Mouse (Mus musculus) Patski (cell line): Measurements from ENCODE around the gene Tuba1b. TPM values are rescaled to one million over a fixed set of nuclear protein-coding genes. Genes with fewer than 3 reads are reported as not detected.
"Not testable (repeated sequence)": the region's sequence is repeated elsewhere in the genome, so short reads cannot be mapped to it uniquely, and the experiment has no call there.

Source experiments
- ATAC-seq: fragments of 100-300 bp; one replicate; pipeline ENCODE4 v1.8.0; 2021
- CTCF ChIA-PET: fragments of 350-600 bp; sonication (Branson Sonifier 250); formaldehyde crosslinking; loops from one replicate; lab custom pipeline; 2022; ENCODE audit warnings: inconsistent platforms; lab: Charles Lee
- POLR2A ChIA-PET: fragments of 350-600 bp; sonication (Branson Sonifier 250); formaldehyde crosslinking; loops from one replicate; lab custom pipeline; 2022; ENCODE audit warnings: antibody characterized with exemption, inconsistent platforms; lab: Charles Lee
- DNase-seq: peaks from one replicate; pipeline ENCODE4 v3.0.0-alpha.2; 2011; ENCODE audit warnings: low read depth, low spot score
- H3K27me3 ChIP-seq: fragments of 371-371 bp; one replicate; pipeline ENCODE4 v1.5.1; 2021
- CTCF ChIP-seq: fragments of 100-300 bp; IDR thresholded peaks from one replicate; pipeline ENCODE4 v1.5.1; 2021
- in situ Hi-C: fragments of 300-500 bp; cut with MboI; formaldehyde crosslinking; loops from 3 replicates; pipeline ENCODE4 v1.11.1; 2018; ENCODE audit warnings: low pct_unique_long_range_greater_than_20kb, mixed read lengths
- polyA plus RNA-seq: library from polyadenylated mRNA; unstranded; gene quantifications from one replicate; pipeline ENCODE4 v1.2.3, GENCODE M21; 2021

Gene Tuba1b
- polyA plus RNA-seq, result 921 TPM

DNA sequence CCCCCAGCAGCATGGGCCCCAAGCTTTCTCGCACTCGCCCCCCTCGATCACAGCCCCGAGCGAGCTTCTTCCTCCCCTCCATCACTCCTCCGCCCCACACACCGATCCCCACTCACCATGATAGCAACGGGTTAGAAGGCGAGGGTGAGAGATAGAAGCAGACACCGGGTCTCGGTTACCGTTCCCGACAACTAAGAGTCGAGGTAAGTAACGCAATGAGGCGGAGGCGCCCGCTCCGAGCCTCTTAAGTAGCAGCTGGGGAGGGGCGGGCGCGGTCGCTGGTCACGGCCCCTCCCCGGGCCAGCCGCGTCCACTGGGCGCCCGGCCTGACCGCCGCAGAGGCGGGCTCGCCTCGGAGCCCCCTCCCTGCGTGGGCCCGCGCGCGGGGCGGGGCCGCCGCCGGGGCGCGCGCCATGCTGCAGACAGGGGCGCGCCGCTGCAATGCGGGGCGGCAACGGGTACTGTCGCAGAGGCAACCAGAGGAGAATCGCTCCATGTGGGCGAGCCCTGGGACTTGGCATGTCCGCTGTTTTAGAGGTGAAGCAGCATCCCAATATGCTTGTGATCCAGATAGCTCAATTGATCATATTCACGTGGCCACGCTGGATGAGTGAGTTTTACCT is at the start of gene Tuba1b:
Gene Tuba1b (minus strand): TSS at position 349 of the 623 bp plus-strand sequence.
- CTCF ChIA-PET, result interaction anchor here (0.8 to 2.9 kb wide), 5 partner anchors 18 to 65 kb away, joined by 3 to 23 read pairs (median 9); partner anchors contain the start of genes Gm49450 and Tuba1a
- no peaks in the 10 kb centered on the region for H3K27me3 ChIP-seq
- ATAC-seq, result peak; percentile 82

DNA sequence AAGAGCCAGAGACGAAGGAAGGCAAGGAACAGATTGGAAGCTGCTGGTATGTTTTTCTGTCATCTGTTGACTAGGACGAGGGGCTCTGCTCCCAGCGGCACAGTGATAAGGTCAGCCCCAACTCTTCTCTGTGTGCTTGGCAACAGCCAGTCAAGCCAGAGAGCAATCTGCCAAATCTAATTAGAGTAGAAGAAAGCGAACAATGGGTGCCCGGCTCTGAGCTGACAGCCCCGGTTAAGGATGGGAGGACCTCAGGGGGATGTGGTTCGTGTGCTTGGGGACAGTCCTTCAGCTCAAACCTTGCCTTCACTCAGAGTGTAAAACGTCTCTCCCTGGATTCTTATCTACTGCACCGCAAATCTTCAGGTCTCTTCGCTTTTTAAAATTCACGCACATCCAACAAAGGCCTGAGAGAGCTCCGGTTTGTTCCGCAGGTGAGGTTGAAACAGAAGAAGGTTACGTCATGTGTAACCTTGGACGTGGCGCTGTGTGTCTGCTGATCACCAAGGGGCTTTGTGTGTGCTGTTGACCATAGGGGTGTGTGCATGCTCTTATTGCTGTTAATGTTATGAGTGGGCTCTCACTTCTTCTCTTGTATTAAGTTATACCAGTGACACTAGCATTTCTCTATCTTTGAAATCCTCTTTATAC is 49.2 kb upstream of the Tuba1b start:
- no peaks in the 10 kb centered on the region for H3K27me3 ChIP-seq
- CTCF ChIA-PET, result no interaction called here
- POLR2A ChIA-PET, result no interaction called here
- in situ Hi-C loops, result no loop called here
- ATAC-seq (no peak), DNase-seq (no peak)
- TF ChIP-seq CTCF, result no peak

More for the DNA sequence above, at the start of gene Tuba1b:
- no peak for TF ChIP-seq CTCF
- in situ Hi-C loops, result no loop called here
- no peak for DNase-seq
- POLR2A ChIA-PET, result interaction anchor here (0.6 to 3.1 kb wide), 17 partner anchors 8 to 579 kb away, joined by 3 to 26 read pairs (median 5); partner anchors contain the start of genes Gm49450, Lmbr1l and Tuba1a

DNA sequence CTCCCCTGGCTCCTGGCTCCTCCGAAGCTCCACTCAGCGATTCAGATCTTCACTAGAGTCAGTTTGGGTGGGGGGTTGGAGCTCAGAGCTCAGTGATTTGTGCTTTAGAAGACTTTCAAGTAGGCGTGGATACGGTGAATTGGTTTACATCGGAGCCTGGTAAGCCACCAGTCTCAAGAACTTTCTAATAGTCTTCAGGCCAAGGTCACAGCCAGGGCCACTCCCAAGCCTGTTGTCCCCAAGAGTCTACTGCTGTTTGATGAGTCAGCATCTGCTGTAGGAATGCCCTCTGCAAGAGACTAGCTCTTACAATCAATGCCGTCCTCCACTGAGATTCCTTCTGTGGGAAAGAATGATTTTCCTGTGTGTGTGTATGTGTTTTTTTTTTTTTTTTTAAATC is 47.7 kb upstream of the Tuba1b start:
- ATAC-seq (no peak), DNase-seq (no peak)
- CTCF ChIA-PET, result interaction anchor here (0.8 to 1.5 kb wide), 3 partner anchors 9 to 29 kb away, joined by 3 to 4 read pairs (median 4); partner anchors contain the start of gene Gm49450
- in situ Hi-C loops, result no loop called here
- no peaks in the 10 kb centered on the region for H3K27me3 ChIP-seq
- no peak for TF ChIP-seq CTCF
- POLR2A ChIA-PET, result interaction anchor here (0.8 to 1.2 kb wide), 2 partner anchors 30 to 48 kb away, joined by 3 to 4 read pairs; partner anchors contain the start of gene Tuba1b

DNA sequence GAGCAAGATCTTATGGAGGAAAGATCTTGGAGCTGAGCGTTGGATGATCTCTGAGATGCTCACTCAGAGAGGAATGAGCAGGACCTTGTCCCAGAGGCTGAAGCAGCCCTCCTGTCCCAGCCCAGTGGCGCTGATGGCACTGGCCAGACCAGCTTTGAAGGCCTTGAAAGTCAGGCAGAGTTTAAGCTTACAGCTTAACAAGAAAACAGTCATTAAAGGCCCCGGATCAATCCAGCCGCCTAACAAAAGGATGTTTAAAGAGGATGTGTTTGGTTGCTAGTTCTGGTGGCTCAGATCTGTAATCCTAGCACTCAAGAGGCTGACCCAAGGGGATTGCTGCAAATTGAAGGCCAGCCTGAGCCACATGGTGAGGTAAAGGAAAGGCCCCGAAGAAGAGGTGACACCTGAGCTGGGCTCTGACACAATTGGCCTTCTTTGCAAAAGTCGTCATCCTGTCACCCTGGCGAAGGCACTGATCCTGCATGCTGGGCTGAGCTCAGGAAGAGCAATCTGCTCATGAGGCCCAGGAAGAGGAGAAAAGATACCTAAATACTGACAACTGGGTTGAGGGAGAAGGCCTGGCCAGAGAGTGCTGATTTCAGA is 45.7 kb upstream of the Tuba1b start:
- H3K27me3 ChIP-seq, result no peaks in the 10 kb centered on the region
- ChIA-PET CTCF (interaction anchor here (1.3 kb wide), 1 partner anchor 13 kb away, joined by 5 read pairs; no protein-coding TSS in a partner anchor), POLR2A (no interaction called here)
- ATAC-seq, result no peak
- DNase-seq, result no peak
- in situ Hi-C loops, result no loop called here
- TF ChIP-seq CTCF, result no peak

DNA sequence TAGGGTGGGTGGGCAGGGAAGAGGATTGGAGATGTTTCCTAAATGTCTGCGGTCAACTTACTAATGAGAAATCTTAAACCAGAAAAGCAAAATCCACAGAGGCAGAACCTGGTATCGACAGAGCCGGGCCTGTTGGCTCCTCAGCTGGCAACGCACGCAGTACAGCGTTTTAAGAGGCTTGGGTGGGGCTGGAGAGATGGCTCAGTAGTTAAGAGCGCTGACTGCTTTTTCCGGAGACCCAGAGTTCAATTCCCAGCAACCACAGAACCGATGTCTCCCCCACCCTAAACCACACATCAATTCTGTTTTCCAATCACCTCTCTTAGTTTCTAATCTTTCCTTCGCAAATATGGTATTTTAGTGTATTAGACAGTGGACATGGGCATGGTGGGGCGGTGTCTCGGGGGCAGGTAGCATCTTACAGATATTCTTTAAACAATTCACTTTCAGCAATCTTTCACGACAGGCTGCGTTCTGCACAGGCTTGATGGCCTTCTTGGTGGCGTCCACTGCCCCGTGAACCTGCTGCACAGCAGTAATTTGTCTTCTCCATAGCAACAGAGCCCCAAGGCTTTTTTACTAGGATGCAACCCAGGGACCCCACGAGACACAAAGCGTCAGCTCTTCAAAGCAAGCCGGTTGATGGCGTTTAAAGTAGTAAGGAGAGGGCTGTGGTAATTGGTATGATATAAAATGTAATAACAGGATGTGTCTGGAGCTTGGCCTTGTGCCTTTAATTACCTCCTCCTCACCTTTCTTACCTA is 44.2 kb upstream of the Tuba1b start:
- DNase-seq (no peak), ATAC-seq (no peak)
- in situ Hi-C loops, result no loop called here
- H3K27me3 ChIP-seq, result no peaks in the 10 kb centered on the region
- CTCF ChIA-PET, result interaction anchor here (0.9 to 1.3 kb wide), 4 partner anchors 14 to 24 kb away, joined by 3 to 5 read pairs (median 4); no protein-coding TSS in a partner anchor
- POLR2A ChIA-PET, result interaction anchor here (1.1 to 1.3 kb wide), 2 partner anchors 15 to 44 kb away, joined by 3 to 9 read pairs; partner anchors contain the start of gene Tuba1b
- TF ChIP-seq CTCF, result no peak

DNA sequence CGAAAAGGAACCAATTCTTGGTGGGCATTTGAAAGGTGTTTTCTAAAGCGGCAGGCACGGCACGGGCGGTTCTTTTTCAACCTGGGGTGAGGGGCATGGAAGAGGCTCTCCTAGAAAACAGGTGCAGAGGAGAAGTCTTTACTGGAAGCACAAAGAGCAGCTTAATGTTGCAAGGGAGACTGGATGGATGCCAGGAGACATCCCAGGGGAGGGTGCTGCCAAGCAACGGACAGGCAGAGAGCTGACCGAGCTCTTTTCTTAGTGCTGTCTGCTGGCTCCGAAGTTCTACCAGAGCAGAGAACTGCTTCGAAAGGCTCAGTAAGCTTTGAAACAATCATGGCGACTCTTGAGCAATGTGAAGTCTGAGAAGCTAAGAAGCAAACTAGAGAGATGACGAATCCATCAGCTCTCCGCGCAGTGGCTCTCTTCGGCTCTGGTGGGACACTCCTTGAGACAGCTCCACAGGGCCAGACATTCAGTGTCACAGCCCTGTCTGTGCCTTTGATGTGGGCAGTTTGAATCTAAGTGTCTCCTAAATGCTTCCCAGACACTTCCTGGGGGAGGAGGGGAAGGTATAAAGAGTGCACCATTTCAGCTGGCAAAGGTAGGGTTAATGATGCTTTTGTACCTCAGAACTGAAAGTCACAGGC is 43.5 kb upstream of the Tuba1b start:
- no peak for ATAC-seq
- H3K27me3 ChIP-seq, result no peaks in the 10 kb centered on the region
- no peak for DNase-seq

DNA sequence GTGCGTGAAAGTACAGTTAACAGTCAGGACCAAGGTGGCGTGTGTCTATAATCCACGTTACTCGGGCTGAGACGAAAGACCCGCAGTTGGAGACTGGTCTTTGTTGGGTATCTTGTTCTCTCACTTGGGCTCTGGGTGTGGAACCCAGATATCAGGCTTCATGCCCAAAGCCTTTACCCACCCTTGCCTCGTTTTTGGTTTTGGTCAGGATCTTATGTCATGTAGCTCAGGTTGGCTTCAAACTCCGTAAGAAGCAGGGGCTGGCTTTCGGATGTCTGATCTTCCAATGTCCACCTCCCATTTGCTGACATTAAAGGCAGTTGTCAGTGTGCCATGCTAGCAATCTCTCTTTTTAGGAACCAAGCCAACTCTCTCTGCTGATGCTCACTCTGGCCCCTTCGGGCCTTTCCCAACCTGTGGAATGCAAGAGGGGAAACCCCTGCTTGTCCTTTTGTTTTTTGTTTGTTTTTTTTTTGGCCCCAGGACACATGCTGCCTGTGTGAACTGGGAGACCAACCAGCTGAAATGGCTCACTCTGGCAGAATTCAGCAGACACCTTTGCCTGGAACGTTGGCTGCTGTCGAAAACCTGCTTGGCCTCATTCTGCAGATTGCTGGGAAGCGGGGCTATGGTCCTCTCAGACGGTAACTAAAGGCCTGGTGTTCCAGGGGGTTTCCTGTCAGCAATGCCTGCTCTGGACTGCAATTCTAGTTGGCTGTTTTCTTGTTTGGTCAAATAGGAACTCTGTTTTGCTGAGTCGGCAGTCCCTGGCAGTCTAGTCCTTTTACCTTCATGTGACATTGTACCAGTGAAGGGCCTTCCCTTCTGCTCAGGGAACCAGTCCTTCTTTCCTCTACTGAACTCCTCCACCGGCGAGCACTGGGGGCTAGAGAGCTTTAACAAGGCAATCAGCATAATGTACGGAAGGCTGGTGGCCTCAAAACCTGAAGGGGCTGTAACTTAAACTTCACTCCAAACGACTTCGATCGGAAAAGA is 42.7 kb upstream of the Tuba1b start:
- ChIA-PET CTCF (interaction anchor here (0.9 to 1.5 kb wide), 4 partner anchors 12 to 36 kb away, joined by 3 to 5 read pairs (median 4); no protein-coding TSS in a partner anchor), POLR2A (interaction anchor here (0.7 to 1.3 kb wide), 4 partner anchors 23 to 48 kb away, joined by 3 to 9 read pairs (median 3); partner anchors contain the start of gene Tuba1b)
- DNase-seq (no peak), ATAC-seq (no peak)
- in situ Hi-C loops, result no loop called here
- TF ChIP-seq CTCF, result no peak
- no peaks in the 10 kb centered on the region for H3K27me3 ChIP-seq

More for the DNA sequence above, 43.5 kb upstream of the Tuba1b start:
- TF ChIP-seq CTCF, result no peak
- CTCF ChIA-PET, result interaction anchor here (0.9 to 1.5 kb wide), 4 partner anchors 13 to 37 kb away, joined by 3 to 5 read pairs (median 4); no protein-coding TSS in a partner anchor
- in situ Hi-C loops, result no loop called here
- POLR2A ChIA-PET, result interaction anchor here (0.7 to 1.3 kb wide), 4 partner anchors 16 to 49 kb away, joined by 3 to 9 read pairs (median 3); partner anchors contain the start of gene Tuba1b

DNA sequence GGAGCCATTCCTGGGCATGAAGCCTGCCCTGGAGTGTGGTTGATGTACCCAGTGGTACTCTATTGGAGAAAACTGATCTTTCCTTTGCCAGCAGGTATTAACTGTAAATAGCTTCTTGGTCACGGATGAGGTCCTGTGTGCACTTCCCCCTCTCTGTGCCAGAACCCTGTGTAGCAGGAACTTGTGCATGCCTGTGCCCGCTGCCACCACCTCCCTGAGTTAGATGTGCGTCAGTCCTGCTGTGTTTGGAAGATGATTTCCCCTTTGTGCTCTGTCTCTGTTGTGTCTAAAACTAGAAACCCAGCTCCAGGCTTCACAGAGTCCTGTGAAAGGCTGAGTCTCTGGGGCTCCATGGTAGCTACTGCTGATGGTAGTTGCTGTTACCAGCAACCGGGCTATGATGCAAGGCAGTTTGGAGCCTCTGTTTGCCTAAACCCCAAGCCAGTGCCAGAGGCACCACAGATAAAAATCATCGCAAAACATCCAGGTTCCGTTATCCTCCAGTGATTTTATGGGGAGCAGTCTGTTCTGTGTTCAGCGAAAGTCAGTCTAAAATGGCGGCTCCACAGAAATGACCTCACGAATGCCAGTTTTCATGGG is 38.8 kb upstream of the Tuba1b start:
- TF ChIP-seq CTCF, result no peak
- no peaks in the 10 kb centered on the region for H3K27me3 ChIP-seq
- ChIA-PET CTCF (interaction anchor here (1.7 to 6.7 kb wide), 4 partner anchors 9 to 20 kb away, joined by 4 to 40 read pairs (median 16); partner anchors contain the start of genes Gm49450 and Tuba1a), POLR2A (interaction anchor here (0.7 to 2.1 kb wide), 4 partner anchors 14 to 38 kb away, joined by 3 to 8 read pairs (median 3); partner anchors contain the start of genes Gm49450 and Tuba1a)
- in situ Hi-C loops, result no loop called here
- ATAC-seq (peak; percentile 61), DNase-seq (no peak)

DNA sequence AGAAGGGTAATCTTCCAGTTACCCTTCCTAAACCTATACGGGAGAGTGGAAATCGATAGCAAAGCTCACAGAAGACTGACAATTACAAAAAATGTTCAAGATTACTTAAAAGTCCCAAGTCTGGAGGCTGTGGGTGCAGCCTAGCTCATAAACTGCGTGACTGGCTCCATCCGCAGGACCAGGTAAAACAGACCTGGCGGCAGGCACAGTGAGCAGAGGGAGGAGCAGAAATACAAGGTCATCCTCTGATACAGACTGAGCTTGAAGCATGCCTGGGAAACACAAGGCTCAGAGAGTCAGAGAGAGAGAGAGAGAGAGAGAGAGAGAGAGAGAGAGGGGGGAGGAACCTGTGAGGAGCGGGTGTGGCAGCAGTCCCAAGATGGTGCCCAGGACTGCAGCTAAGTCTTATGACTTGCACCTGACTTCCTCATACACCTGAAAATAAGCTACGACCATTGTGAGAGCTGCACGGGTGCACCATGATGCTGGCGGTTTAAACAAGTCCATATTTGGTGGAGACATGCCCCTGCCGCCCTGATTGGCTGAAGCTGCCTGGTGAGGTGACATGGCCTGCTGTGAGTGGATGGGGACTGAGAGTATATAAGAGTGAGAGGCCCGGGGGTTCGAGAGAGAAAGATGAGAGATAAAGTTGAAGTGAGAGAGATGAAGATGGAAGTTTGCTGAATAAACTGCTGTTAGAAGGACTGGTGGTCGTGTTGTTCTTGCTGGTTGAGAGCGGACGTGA is 37.4 kb upstream of the Tuba1b start:
- H3K27me3 ChIP-seq, DNase-seq, in situ Hi-C loops, ATAC-seq: not testable (repeated sequence)
- CTCF ChIA-PET, result interaction anchor here (0.7 to 6.7 kb wide), 5 partner anchors 10 to 87 kb away, joined by 3 to 40 read pairs (median 11); partner anchors contain the start of genes Gm49450 and Tuba1a
- POLR2A ChIA-PET, result interaction anchor here (0.9 to 2.1 kb wide), 2 partner anchors 17 to 24 kb away, joined by 5 to 8 read pairs; partner anchors contain the start of genes Gm49450 and Tuba1a
